Mouse (Mus musculus) right cerebral cortex, postnatal 4 days (tissue): ENCODE data around the gene Insr.

Experiments
- DNase-seq: peaks from one replicate; pipeline ENCODE4 v3.0.0-alpha.2; 2022

Gene Insr

GRCm38 (mm10) chr8:3273799-3274198 is 5.6 kb downstream of the Insr start:
- no peak for DNase-seq

- no peak for DNase-seq
Measured at GRCm38 (mm10) chr8:3267449-3267761, 12.0 kb downstream of the Insr start.

GRCm38 (mm10) chr8:3266686-3267448 is 12.6 kb downstream of the Insr start:
- no peak for DNase-seq

- DNase-seq = no peak
Measured at GRCm38 (mm10) chr8:3265182-3265581, 14.2 kb downstream of the Insr start.

- no peak for DNase-seq
Measured at GRCm38 (mm10) chr8:3262779-3263178, 16.6 kb downstream of the Insr start.

- DNase-seq = no peak
Measured at GRCm38 (mm10) chr8:3261101-3261500, 18.3 kb downstream of the Insr start.

- DNase-seq = no peak
Measured at GRCm38 (mm10) chr8:3260127-3260811, 19.1 kb downstream of the Insr start.

- DNase-seq = no peak
Measured at GRCm38 (mm10) chr8:3256147-3256940, 23.1 kb downstream of the Insr start.

- DNase-seq = no peak
Measured at GRCm38 (mm10) chr8:3255321-3255720, 24.1 kb downstream of the Insr start.

- DNase-seq = no peak
Measured at GRCm38 (mm10) chr8:3253179-3253578, 26.2 kb downstream of the Insr start.

GRCm38 (mm10) chr8:3252665-3253064 is 26.8 kb downstream of the Insr start:
- DNase-seq = no peak

GRCm38 (mm10) chr8:3251101-3251500 is 28.3 kb downstream of the Insr start:
- no peak for DNase-seq

- DNase-seq = no peak
Measured at GRCm38 (mm10) chr8:3249886-3250285, 29.5 kb downstream of the Insr start.

GRCm38 (mm10) chr8:3248704-3249103 is 30.7 kb downstream of the Insr start:
- no peak for DNase-seq

GRCm38 (mm10) chr8:3247129-3247528 is 32.3 kb downstream of the Insr start:
- no peak for DNase-seq

- no peak for DNase-seq
Measured at GRCm38 (mm10) chr8:3243229-3243628, 36.2 kb downstream of the Insr start.

GRCm38 (mm10) chr8:3240725-3241124 is 38.7 kb downstream of the Insr start:
- DNase-seq = no peak

GRCm38 (mm10) chr8:3239641-3240040 is 39.8 kb downstream of the Insr start:
- no peak for DNase-seq

GRCm38 (mm10) chr8:3238792-3239191 is 40.6 kb downstream of the Insr start:
- DNase-seq = no peak

GRCm38 (mm10) chr8:3237319-3237718 is 42.1 kb downstream of the Insr start:
- no peak for DNase-seq

- DNase-seq = no peak
Measured at GRCm38 (mm10) chr8:3236277-3236676, 43.1 kb downstream of the Insr start.

- DNase-seq = no peak
Measured at GRCm38 (mm10) chr8:3234569-3234968, 44.8 kb downstream of the Insr start.

- no peak for DNase-seq
Measured at GRCm38 (mm10) chr8:3232601-3233000, 46.8 kb downstream of the Insr start.
